Mouse (Mus musculus) c-Kit-positive CD71-negative TER-119-negative erythroid progenitor cells, embryonic 14.5 days (primary cell): ENCODE measurements around the gene Gm20532.

Experiments
- DNase-seq: peaks from one replicate; pipeline ENCODE4 v3.0.0-alpha.2; 2013; ENCODE audit warnings: low read depth

Gm20532 gene

DNA sequence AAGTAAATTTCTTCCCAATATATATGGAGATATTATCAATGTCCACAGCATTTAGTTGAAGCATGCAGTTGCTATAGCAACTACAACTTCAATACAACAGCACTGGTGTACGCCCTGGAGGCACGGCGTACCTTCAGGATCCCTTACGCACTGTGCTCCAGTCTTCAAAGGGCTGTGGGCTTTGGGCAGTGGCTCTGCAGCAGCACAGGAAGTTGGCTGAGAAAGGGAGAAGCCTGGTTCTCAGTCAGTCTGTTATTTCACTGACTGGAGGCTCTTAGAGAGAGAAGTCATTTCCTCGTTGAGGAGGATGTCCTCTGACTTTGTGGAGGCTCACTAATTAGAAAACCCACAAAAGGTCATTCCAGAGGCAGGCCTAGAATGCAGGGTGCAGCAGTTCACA lies 36.5 kb downstream of the Gm20532 start:
- DNase-seq = no peak

DNA sequence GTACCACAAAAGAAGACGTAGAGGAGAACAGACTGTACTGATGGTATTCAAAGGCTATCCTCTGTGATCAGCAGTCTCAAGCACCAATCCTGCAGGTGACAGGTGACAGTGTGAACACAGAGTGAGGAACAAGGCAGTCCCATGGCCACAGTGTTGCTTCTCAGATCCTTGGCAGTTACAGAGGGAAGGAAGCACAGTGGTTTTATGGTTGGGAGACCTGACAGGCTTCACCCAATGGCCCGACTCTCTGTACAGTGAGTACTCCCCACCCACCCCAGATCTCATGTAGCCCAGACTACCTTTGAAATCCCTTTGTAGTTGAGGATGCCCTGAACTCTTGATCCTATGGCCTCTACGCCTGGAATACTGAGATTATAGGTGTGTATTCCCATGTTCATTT lies 39.0 kb downstream of the Gm20532 start:
- DNase-seq = no peak

DNA sequence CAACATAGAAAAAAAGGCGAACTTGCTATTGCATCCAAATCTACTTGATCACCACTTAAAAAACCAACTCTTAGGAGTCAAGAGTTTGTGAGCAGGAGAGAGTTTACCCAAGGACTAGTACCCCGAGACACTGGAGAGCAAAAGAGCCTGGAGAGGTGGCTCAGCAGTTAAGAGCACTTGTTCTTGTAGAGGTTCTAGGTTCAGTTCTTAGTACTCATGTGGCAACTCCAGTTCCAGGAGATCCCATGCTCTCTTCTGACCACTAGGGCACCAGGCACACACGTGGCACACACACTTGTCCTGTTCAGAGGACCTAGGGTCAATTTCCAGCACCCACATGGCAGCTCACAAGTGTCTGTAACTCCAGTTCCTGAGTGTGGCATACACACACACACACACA lies 39.6 kb downstream of the Gm20532 start:
- no peak for DNase-seq

DNA sequence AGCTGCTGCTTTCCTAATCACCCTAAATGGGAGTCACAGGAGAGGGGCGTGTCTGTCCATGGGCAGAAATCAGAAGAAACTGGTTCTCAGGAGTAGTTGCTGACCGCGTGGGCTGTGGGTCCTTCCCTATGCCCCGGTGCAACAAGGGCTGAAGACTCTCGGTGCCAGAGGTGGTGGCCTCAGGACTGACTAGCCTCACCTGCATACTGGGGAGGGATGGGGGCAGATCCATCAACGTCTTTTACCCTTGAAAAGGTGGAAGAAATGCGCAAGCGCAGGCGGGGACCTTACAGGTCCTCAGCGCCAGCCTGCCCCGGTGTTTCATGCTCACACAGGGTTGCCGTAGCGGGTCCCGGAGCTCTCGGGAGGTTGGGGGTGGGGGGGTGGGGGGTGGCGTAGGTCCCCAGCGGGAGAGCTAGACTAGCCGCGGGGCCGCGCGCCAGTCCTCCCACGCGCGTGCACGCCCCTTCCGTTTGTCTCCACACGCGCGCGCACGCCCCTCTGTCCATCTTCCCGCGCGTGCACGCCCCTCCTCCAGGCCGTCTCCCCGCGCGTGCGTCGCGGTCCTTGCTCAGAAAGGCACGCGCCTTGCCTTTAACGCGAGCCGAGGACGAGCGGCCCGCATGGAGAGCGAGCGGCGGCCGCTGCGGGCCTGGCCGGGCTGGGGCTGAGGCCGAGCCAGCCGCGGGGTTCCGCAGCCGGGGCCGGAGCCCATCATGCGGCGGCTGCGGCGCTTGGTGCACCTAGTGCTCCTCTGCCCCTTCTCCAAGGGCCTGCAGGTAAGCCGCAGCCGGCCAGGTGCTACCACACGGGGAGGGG lies 41.7 kb downstream of the Gm20532 start, which contains the start of gene Fam69b:
Fam69b (plus strand) TSS at position 537 of the 819 bp plus-strand sequence.
- DNase-seq = no peak

DNA sequence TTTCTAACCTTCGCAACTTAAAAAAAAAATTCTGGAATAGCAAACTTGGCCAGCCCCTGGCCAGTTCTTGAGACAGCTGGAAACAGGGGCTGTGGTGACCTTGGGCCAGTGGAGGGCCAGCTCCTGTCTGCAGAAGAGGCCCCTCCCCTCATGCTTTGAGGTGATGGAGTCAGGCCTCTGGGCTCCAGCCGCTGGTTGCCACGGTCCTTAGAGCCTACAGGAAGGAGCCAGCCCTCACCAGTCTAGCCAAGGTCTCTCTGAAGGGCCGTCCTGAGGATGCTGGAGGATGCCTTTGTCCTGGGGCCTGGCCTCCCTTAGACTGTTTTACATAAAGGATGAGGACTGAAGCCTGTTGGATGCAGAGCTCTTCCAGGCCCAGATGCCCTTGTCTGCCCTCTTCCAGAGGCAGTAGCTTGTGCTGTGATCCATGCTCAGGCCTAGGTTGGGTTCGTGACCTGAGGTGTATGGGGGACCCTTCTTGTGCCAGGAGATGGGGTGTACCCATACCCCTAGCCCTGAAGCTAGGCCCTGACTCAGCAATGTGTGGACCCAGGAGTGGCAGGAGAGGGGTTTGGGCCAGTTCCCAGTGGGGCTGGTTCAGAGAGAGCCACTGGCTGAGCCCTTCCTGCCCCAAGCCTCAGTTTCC lies 42.5 kb downstream of the Gm20532 start:
- DNase-seq = no peak

DNA sequence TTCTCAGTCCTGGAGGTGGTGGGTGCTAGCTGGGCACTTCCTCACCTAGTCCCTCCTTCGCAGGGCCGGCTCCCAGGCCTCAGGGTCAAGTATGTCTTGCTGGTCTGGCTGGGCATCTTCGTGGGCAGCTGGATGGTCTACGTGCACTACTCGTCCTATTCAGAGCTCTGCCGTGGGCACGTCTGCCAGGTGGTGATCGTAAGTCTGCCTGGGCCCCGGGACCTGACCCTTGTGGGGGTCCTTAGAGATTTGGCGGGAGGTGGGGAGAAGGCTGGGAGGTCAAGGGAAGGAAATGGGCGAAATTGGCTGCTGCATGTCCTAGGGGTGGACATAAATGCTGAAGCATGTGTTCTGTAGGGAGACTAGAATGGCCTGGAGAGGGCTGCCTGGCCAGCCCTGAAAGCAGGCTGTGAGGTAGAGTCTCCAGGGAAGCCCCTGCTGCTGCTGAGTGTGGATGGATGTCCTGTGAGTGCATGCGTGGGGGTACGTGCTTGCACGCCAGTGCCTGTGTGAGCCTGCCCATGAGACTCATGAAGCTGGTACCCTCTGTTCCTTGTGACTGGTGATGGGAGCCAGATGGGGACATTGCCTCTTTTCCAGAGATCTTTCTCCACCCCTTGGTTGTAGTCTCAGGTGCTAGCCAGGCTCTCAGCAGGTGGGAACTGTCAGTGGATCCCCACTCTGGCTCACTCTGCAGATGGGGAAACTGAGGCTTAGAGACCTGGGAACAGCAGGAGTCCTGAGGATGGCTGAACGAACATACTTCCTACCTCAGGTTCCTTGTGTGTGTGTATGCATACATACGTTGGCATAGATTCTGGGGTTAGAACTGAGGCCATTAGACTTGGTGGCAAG lies 46.3 kb downstream of the Gm20532 start:
- no peak for DNase-seq

DNA sequence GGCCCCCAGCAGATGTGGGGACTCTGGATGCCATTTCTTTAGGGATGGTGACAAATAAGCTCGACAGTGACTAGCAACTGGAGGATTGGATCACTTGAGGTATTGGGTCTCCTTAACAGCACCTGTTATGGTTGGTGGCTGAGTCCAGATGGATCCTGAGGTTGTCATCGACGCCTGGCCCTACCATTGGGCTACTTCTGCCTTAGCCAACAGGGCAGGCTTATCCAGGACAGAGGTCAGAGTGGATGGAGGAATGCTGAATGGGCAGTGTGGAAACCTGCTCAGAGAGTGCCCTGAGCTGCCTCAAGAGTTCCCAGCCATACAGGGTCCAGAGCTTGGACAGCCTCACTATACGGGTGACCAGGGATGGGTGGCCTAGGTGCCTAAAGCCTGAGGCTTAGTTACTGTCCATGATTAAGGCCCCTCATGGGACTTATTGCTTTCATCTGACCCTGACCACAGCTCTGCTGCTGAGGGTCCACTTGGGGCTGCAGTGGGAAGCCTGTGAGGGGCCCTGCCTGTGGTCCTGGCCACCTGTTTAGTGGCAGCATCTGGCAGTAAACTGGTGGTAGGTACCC lies 47.6 kb downstream of the Gm20532 start:
- no peak for DNase-seq

DNA sequence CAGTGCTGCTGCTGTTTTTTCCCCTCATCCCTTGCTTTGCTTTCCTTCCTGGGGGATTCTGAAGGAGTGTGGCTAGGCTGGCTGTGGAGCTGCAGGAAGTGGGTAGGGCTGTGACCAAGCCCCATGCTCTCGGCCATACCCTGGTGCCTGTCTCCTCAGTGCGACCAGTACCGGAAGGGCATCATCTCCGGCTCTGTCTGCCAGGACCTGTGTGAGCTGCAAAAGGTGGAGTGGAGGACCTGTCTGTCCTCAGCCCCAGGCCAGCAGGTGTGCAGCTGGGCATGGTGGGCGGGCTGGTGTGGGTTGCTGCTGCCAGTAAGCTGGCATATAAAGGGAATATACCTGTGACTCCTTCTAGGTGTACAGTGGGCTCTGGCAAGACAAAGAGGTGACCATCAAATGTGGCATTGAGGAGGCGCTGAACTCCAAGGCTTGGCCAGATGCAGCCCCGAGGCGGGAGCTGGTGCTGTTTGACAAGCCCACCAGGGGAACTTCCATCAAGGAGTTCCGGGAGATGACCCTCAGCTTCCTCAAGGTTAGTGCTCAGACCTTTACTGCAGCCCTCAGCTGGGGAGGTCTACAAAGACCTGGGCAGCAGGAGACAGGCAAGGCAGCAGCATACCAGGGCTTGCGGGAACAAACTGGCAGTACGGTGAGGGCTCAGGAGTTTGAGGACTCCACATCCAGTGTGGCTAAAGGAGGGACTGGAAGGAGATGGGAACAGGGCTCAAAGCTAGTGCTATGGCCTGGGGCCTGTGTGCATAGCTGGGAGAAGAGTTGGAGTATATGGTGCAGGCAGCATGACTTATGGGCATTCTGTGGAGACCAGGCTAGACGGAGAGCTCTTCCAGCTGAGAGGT lies 48.4 kb downstream of the Gm20532 start:
- no peak for DNase-seq

DNA sequence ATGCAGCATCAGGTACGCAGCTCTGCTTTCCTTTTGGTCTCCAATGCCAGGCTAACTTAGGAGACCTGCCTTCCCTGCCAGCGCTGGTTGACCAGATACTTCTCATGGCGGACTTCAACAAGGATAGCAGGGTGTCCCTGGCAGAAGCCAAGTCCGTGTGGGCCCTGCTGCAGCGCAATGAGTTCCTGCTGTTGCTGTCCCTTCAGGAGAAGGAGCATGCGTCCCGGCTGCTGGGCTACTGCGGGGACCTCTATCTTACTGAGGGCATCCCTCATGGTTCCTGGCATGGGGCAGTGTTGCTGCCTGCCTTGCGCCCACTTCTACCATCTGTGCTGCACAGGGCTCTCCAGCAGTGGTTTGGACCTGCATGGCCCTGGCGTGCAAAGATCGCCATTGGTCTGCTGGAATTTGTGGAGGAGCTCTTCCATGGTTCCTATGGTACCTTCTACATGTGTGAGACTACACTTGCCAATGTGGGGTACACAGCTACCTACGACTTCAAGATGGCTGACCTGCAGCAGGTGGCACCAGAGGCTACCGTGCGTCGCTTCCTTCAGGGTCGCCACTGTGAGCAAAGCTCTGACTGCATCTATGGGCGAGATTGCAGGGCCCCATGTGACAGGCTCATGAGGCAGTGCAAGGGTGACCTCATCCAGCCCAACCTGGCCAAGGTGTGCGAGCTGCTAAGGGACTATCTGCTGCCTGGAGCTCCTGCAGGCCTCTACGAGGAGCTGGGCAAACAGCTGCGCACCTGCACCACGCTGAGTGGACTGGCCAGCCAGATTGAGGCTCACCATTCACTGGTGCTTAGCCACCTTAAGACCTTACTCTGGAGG lies 49.3 kb downstream of the Gm20532 start:
- no peak for DNase-seq

DNA sequence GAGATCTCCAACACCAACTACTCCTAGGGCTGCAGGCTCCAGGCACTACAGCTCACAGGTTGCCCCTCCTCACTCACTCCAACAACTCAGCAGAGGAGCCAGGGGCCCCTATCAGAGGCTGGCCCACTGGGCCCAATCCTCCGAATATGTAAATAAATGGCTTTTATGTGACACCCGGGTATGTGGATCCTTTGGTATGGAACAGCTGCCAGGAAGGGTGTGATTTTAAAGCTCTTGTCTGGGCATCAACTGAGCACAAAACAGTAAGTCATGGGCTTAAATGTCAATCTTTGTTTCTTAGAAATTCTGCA lies 49.8 kb downstream of the Gm20532 start:
- DNase-seq = no peak

DNA sequence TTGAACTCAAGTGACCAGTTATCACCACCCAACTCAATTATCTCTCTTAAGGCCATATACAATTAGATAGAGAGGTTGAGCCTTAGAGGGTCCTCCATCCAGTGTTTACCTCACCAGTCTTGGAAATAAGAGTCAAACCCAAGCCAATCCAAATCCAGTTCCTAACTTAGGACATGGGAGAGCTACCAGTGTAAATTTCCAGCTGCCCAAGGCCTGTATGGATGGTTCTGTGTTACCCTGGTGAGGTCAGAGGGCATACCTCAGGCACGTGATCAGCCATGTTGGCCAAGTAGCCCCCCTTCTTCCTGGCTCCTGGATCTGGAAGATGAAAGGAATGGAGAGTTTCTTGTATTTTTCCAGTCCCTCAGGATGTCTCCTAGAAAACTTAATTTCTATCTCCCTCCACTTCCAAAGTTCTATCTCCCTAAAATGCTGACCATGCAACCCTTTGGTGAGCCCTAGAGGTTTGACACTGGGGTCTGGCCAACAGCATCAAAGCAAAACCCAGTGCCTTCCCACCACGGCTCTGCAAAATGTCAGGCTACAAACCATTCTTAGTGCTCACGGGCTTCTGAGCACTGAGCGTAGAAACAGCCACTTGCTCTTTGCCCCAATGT lies 51.0 kb downstream of the Gm20532 start:
- no peak for DNase-seq

DNA sequence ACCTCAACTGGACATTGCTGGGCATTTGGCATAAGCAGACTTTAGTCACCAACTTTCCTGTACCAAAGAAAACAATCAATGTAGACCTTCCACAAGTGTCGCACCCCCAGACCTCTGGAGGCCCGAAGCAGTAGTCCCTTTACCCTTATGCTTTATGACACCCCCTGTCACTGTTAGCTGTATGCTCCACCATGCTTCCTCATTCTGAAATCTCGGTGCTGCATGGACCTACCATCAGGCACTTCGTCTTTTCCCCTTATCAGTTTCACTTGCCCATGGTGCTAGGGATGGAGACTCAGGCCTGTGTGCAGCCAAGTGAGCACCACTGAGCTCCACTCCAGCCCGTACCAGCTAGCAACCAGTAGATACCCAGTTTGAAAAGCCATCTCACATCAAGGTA lies 51.6 kb downstream of the Gm20532 start:
- DNase-seq = no peak

DNA sequence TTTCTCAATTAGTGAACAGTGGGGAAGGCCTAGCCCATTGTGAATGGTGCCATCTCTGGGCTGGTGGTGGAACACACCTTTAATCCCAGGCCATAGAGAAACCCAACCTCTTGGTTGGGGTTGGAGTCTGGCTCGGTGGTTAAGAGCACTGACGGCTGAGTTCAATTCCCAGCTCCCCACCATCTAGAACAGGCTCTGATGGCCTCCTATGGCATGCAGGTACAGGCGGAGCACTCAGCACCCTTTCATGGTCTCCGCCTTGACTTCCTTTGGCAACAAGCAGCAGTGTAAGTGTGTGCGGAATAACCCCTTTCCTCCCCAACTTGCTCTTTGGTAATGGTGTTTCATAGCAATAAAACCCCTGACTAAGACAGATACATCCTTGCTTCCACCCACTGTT lies 52.1 kb downstream of the Gm20532 start:
- no peak for DNase-seq

DNA sequence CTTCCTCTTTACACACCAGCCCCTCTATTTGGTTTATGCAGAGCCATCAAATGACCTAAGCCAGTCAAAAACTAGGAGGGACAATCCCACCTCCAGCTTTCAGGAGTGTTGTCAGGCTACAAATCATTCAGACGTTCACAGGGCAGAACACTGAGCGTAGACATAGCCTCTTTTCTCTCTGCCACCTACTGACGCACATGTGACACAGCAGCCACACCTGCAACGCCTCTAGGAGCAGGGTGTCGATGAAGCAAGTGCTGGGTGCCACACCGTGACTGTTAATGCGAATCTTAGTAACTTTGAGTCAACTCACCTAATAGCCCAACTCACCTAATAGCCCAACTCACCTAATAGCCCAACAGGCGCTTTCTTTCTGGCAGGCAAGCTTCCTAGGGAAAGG lies 52.6 kb downstream of the Gm20532 start:
- no peak for DNase-seq

DNA sequence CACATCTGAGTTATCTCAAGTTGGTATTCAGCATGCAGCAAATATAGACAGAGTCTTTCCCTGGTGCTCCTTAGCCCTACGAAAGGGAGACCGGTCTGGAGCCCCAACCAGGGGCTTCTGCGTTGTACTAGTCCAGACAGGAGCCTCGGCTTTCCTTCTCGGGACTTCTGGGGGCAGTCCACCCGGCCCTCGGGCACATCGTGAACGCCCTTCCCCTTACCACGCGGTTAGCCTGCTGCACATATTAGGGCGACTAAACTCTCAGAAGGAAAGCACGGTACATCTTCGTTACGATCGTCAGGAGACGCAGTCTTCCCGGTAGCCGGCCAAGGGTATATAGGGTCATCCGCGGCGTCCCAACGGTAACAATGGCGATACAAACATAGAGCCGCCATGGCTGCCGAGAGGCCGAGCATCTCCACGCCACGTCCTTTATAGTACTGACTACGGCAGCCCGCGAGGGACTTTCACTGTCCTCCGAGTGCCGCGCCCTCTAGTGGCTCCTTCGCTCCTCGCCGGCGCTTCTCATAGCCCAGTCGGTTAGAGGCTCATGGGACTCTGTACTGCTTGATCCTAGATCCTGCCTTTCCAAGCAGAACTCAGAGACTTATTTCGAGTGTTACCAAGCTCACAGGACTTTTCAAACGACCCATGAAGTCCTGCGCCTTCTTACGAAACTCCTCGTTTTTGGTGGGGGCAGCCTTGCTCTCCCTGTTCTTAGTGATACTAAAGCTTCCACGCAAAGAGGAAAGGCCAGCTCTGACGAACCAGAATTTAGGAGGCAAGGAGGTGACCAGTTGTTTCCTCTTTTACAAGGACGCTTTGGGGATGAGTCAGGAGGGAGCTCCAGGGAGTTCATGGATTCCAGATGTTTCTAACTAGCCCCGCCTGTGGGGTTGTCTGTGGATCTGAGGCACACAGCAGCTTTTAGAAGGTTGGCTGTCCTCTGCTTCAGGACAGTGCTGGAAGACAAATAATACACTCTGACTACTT lies 53.7 kb downstream of the Gm20532 start:
- DNase-seq = peak; percentile 97

DNA sequence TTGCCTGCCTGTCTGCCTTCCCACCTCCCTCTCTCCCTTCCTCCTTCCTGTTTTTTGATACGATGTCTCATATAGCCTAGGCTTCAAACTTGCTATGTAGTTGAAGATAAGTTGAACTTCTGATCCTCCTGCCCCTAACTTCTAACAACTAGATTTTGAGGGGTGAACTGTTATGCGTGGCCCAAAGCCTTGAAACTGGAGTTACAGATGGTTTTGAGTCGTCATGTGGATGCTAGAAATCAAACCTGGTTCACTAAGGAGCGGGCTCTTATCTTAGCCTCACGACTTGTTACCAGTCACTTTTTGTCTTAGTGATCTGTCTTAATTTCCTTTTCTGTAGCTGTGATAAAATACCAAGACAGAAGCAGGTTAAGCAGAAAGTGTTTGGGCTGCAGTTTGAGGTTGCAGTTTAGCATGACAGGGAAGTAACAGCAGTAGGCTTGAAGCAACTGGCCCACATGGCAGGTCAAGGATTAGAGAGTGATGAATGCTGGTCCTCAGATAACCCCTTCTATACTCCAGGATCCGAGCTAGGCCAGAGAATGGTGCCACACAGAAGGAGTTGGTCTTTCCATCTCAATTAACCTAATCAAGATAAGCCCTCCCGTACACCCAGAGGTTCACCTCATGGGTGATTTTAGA lies 54.7 kb downstream of the Gm20532 start:
- no peak for DNase-seq

DNA sequence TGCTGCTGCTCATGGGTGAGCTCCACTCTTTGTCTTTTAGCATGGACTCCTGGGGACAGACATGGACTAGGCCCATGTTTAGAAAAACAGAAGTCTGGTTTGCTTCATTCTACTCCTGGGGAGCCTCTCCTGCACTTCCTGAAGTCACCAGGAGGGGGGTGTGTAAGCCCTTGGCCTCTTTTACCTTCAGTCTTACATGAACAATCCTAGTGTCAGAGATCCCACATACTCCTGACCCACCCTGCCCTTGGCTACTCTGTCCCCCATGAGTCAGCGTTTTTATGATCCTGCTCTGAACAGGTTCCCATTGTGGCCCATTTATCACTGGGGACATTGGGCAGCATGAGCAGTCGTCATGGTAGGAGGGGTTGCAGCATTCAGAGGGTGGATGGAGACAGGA lies 57.5 kb downstream of the Gm20532 start:
- peak; percentile 56 for DNase-seq

DNA sequence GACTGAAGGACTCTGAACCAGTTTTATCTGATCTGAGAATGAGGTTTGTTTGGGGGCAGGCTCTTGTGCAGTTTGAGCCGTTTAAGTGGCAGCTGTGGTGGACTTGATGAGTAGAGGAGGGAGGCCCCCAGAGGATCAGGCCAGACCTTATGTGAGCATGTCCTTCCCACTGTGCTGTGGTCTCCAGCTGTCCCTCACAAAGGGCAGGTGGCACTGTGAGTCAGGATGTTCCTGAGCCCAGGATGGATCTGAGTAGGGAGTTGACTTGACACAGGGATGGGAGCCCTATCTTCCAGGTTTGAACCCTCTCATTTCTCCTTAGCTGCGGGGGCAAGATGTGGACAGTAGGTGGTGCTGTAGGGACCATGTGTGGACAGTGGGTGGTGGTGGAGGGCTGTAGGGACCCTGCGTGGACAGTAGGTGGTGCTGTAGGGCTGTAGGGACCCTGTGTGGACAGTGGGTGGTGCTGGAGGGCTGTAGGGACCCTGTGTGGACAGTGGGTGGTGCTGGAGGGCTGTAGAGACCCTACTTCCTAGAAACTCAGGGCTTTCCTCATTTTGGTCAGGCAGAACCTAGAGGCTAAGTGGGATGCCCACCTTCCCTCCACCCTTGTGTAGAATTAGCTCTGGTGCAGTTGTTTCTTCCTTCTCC lies 60.3 kb downstream of the Gm20532 start:
- peak; percentile 88 for DNase-seq
